Mouse (Mus musculus) lung, postnatal 0 days (tissue): ENCODE data around the gene Gm26620. TPM values are rescaled to one million over a fixed set of nuclear protein-coding genes. Genes with fewer than 3 reads are reported as not detected.

Experiments used
- ATAC-seq: fragments of 200-750 bp; cut with Nextera tagmentation; 2 replicates; pipeline ENCODE4 v1.8.0; 2017; ENCODE audit warnings: moderate library complexity
- DNase-seq: peaks from one replicate; pipeline ENCODE4 v3.0.0-alpha.2; 2016; ENCODE audit warnings: low spot score
- H3K27ac ChIP-seq: fragments of 300-500 bp; sonication (generic); 2 replicates; pipeline ENCODE4 v1.5.1; 2014; ENCODE audit warnings: antibody characterized with exemption, mild to moderate bottlenecking, low read length, mixed read lengths
- H3K27me3 ChIP-seq: fragments of 300-500 bp; sonication (generic); replicated peaks from 2 replicates; pipeline ENCODE4 v1.6.1; 2014; ENCODE audit warnings: low read length, mixed read lengths; ENCODE audit not compliant: insufficient read depth
- H3K36me3 ChIP-seq: fragments of 300-500 bp; sonication (generic); 2 replicates; pipeline ENCODE4 v1.6.1; 2014; ENCODE audit warnings: low read length, mixed read lengths; ENCODE audit not compliant: insufficient read depth
- H3K4me1 ChIP-seq: fragments of 300-500 bp; sonication (generic); 2 replicates; pipeline ENCODE4 v1.6.1; 2014; ENCODE audit warnings: antibody characterized with exemption, low read depth, low read length, mixed read lengths; ENCODE audit not compliant: insufficient read depth
- H3K4me2 ChIP-seq: fragments of 300-500 bp; sonication (generic); replicated peaks from 2 replicates; pipeline ENCODE4 v1.6.1; 2014; ENCODE audit warnings: low read depth, mild to moderate bottlenecking, low read length, moderate library complexity, mixed read lengths
- H3K4me3 ChIP-seq: fragments of 300-500 bp; sonication (generic); 2 replicates; pipeline ENCODE4 v1.5.1; 2014; ENCODE audit warnings: low read depth, low read length
- H3K9ac ChIP-seq: fragments of 300-500 bp; sonication (generic); replicated peaks from 2 replicates; pipeline ENCODE4 v1.6.1; 2014; ENCODE audit warnings: low read depth, mild to moderate bottlenecking
- H3K9me3 ChIP-seq: fragments of 300-500 bp; sonication (generic); 2 replicates; pipeline ENCODE4 v1.6.1; 2016; ENCODE audit warnings: low read length, mixed read lengths
- CTCF ChIP-seq: IDR thresholded peaks from 2 replicates; pipeline ENCODE4 v1.5.1; 2016; ENCODE audit warnings: antibody characterized with exemption, mild to moderate bottlenecking
- EP300 ChIP-seq: IDR thresholded peaks from 2 replicates; pipeline ENCODE4 v1.6.1; 2016; ENCODE audit warnings: antibody characterized with exemption, mild to moderate bottlenecking, control low read depth
- WGBS: fragments of 180-500 bp; shearing (Covaris S2); extraction: QIAGEN DNeasy Blood & Tissue Kit; methylation state at CpG from one replicate; pipeline ENCODE4 v1.1.7; 2014; 5-methylcytosine and 5-hydroxymethylcytosine counted together
- polyA plus RNA-seq: library from polyadenylated mRNA; unstranded; fragments of >200 nt; fragmentation: Nextera tagmentation; extraction: Ambion mirVana; gene quantifications from 2 replicates; pipeline ENCODE4 v1.2.1, GENCODE M21; 2015

Gm26620 gene
- polyA plus RNA-seq, 1 experiment from 2014 or later = 0.79 TPM

GRCm38 (mm10) chr1:170875676-170876075, 9.2 kb upstream of the Gm26620 start:
- Histone ChIP-seq H3K36me3 (no peaks in the 10 kb centered on the region; the same call in 1 of the 2 replicates), H3K27ac (no peak overlapping the region), H3K9me3 (no peaks in the 10 kb centered on the region), H3K27me3 (no peaks in the 10 kb centered on the region), H3K4me1 (no peaks in the 10 kb centered on the region), H3K4me3 (no peak overlapping the region), H3K4me2 (no peak overlapping the region), H3K9ac (no peak overlapping the region)
- TF ChIP-seq EP300 (no peak), CTCF (no peak)
- ATAC-seq = no peak
- no peak for DNase-seq
- WGBS = 73% methylated on average over 3 of the region's 3 CpGs

- no peak for DNase-seq
- TF ChIP-seq EP300 (no peak), CTCF (no peak)
- no peak overlapping the region for H3K9ac ChIP-seq
- no peaks in the 10 kb centered on the region for H3K27me3 ChIP-seq
- H3K9me3 ChIP-seq = no peaks in the 10 kb centered on the region
- no peak overlapping the region for H3K27ac ChIP-seq
- 86% methylated on average over 5 of the region's 5 CpGs for WGBS
- no peak for ATAC-seq
- H3K4me1 ChIP-seq = no peaks in the 10 kb centered on the region
- H3K36me3 ChIP-seq = no peaks in the 10 kb centered on the region; the same call in 1 of the 2 replicates
- H3K4me2 ChIP-seq = no peak overlapping the region
- H3K4me3 ChIP-seq = no peak overlapping the region
Observed at GRCm38 (mm10) chr1:170876906-170877305, 8.0 kb upstream of the Gm26620 start.

- Histone ChIP-seq H3K4me3 (no peak overlapping the region), H3K9ac (no peak overlapping the region), H3K4me2 (no peak overlapping the region), H3K27me3 (no peaks in the 10 kb centered on the region), H3K4me1 (peaks cover 3% of the 10 kb centered on the region; the same call in 1 of the 2 replicates), H3K27ac (no peak overlapping the region), H3K36me3 (no peaks in the 10 kb centered on the region; the same call in 1 of the 2 replicates), H3K9me3 (no peaks in the 10 kb centered on the region)
- DNase-seq (no peak), ATAC-seq (no peak)
- no peak for TF ChIP-seq EP300
- no peak for TF ChIP-seq CTCF
- WGBS = 71% methylated on average over 5 of the region's 5 CpGs
Observed at GRCm38 (mm10) chr1:170882915-170883485, 1.9 kb upstream of the Gm26620 start.

- H3K27me3 ChIP-seq = no peaks in the 10 kb centered on the region
- H3K4me2 ChIP-seq = peak overlapping the region; percentile 76
- TF ChIP-seq EP300 (no peak), CTCF (no peak)
- WGBS = 14% methylated on average over 8 of the region's 8 CpGs
- H3K4me3 ChIP-seq = peak overlapping the region; percentile 86
- H3K9ac ChIP-seq = peak overlapping the region; percentile 79
- ATAC-seq (no peak), DNase-seq (no peak)
- no peaks in the 10 kb centered on the region for H3K36me3 ChIP-seq
- H3K9me3 ChIP-seq = no peaks in the 10 kb centered on the region
- no peak overlapping the region for H3K27ac ChIP-seq
- H3K4me1 ChIP-seq = peaks cover 3% of the 10 kb centered on the region; the same call in 1 of the 2 replicates
Observed at GRCm38 (mm10) chr1:170884390-170884789, 475 bp upstream of the Gm26620 start.

- ATAC-seq (no peak), DNase-seq (no peak)
- no peak for TF ChIP-seq CTCF
- Histone ChIP-seq H3K27me3 (no peaks in the 10 kb centered on the region), H3K4me3 (no peak overlapping the region), H3K4me1 (peaks cover 3% of the 10 kb centered on the region; the same call in 1 of the 2 replicates), H3K4me2 (no peak overlapping the region), H3K36me3 (no peaks in the 10 kb centered on the region), H3K9ac (no peak overlapping the region), H3K27ac (no peak overlapping the region), H3K9me3 (no peaks in the 10 kb centered on the region)
- WGBS = 42% methylated on average over 6 of the region's 6 CpGs
Observed at GRCm38 (mm10) chr1:170886044-170886458, 1.2 kb downstream of the Gm26620 start.

- Histone ChIP-seq H3K4me2 (no peak overlapping the region), H3K27me3 (no peaks in the 10 kb centered on the region), H3K27ac (no peak overlapping the region), H3K4me3 (no peak overlapping the region), H3K4me1 (peaks cover 3% of the 10 kb centered on the region; the same call in 1 of the 2 replicates), H3K9ac (no peak overlapping the region), H3K9me3 (no peaks in the 10 kb centered on the region), H3K36me3 (no peaks in the 10 kb centered on the region)
- ATAC-seq = no peak
- 81% methylated on average over 4 of the region's 4 CpGs for WGBS
- no peak for DNase-seq
- TF ChIP-seq CTCF = no peak
- no peak for TF ChIP-seq EP300
Observed at GRCm38 (mm10) chr1:170889310-170889709, 4.4 kb downstream of the Gm26620 start.

GRCm38 (mm10) chr1:170891646-170892045, 6.8 kb downstream of the Gm26620 start:
- no peaks in the 10 kb centered on the region for H3K36me3 ChIP-seq
- WGBS = 48% methylated on average over 2 of the region's 2 CpGs
- H3K9me3 ChIP-seq = no peaks in the 10 kb centered on the region

More at GRCm38 (mm10) chr1:170891646-170892045, 6.8 kb downstream of the Gm26620 start:
- no peak overlapping the region for H3K9ac ChIP-seq
- DNase-seq (no peak), ATAC-seq (no peak)
- no peaks in the 10 kb centered on the region for H3K27me3 ChIP-seq
- H3K4me3 ChIP-seq = no peak overlapping the region
- H3K27ac ChIP-seq = no peak overlapping the region
- no peak overlapping the region for H3K4me2 ChIP-seq
- H3K4me1 ChIP-seq = no peaks in the 10 kb centered on the region
- no peak for TF ChIP-seq EP300
- no peak for TF ChIP-seq CTCF
